Mouse (Mus musculus) midbrain, postnatal 0 days (tissue): ENCODE measurements at regions not wholly inside any gene's neighbourhood (a gene's known extent, or its start where the extent isn't known, plus 50 kb on each side); places are given as distances from the start of the nearest gene placed in this dataset.

ENCODE experiments used
- ATAC-seq: fragments of 200-750 bp; cut with Nextera tagmentation; 2 replicates; pipeline ENCODE4 v1.8.0; 2017; ENCODE audit warnings: moderate number of reproducible peaks, mild to moderate bottlenecking, moderate TSS enrichment, moderate library complexity; ENCODE audit not compliant: low FRiP score
- DNase-seq: peaks from one replicate; pipeline ENCODE4 v3.0.0-alpha.2; 2015; ENCODE audit warnings: low spot score
- H3K27ac ChIP-seq: fragments of 300-500 bp; sonication (generic); 2 replicates; pipeline ENCODE4 v1.5.1; 2014; ENCODE audit warnings: low read depth, mild to moderate bottlenecking, low read length, mixed read lengths
- H3K27me3 ChIP-seq: fragments of 300-500 bp; sonication (generic); 2 replicates; pipeline ENCODE4 v1.6.1; 2014; ENCODE audit warnings: low read length, control low read depth, mixed read lengths; ENCODE audit not compliant: insufficient read depth
- H3K36me3 ChIP-seq: fragments of 300-500 bp; sonication (generic); 2 replicates; pipeline ENCODE4 v1.6.1; 2014; ENCODE audit warnings: low read length, control low read depth, mixed read lengths; ENCODE audit not compliant: insufficient read depth
- H3K4me1 ChIP-seq: fragments of 300-500 bp; sonication (generic); 2 replicates; pipeline ENCODE4 v1.6.1; 2014; ENCODE audit warnings: mild to moderate bottlenecking, control low read depth, antibody characterized with exemption, low read length, mixed read lengths; ENCODE audit not compliant: insufficient read depth
- H3K4me2 ChIP-seq: fragments of 300-500 bp; sonication (generic); 2 replicates; pipeline ENCODE4 v1.6.1; 2014; ENCODE audit warnings: low read depth, mild to moderate bottlenecking, low read length, mixed read lengths; ENCODE audit not compliant: poor library complexity, severe bottlenecking
- H3K4me3 ChIP-seq: fragments of 300-500 bp; sonication (generic); 2 replicates; pipeline ENCODE4 v1.5.1; 2014; ENCODE audit warnings: low read depth, mild to moderate bottlenecking, low read length, moderate library complexity
- H3K9ac ChIP-seq: fragments of 300-500 bp; sonication (generic); replicated peaks from 2 replicates; pipeline ENCODE4 v1.6.1; 2014; ENCODE audit warnings: mild to moderate bottlenecking, low read length, moderate library complexity, mixed read lengths; ENCODE audit not compliant: poor library complexity, severe bottlenecking
- H3K9me3 ChIP-seq: fragments of 300-500 bp; sonication (generic); 2 replicates; pipeline ENCODE4 v1.6.1; 2016; ENCODE audit warnings: low read length, control low read depth
- CTCF ChIP-seq: IDR thresholded peaks from 2 replicates; pipeline ENCODE4 v1.5.1; 2016; ENCODE audit warnings: antibody characterized with exemption, mild to moderate bottlenecking
- WGBS: fragments of 180-500 bp; shearing (Covaris S2); extraction: QIAGEN DNeasy Blood & Tissue Kit; methylation state at CpG from one replicate; pipeline ENCODE4 v1.1.7; 2014; 5-methylcytosine and 5-hydroxymethylcytosine counted together

DNA sequence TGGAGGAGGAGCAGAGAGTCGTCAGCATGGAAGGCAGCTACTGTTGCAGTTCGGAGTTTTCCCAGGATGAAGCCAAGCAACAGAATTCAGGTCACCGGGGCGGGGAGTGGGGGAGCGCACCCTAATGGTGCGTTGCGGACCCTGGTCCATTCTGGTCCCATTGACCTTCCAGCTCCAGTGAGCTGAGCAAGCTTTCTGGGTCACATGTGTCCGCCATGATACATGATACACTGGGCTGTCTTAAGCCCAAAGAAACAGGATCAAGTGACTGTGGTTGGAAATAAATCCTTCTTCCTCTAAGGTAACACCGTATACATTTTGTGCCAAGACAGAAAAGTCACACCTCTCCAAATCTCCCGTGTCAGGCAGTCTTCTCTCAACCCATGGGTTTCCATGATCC is 107.6 kb downstream of the Tmem200c start:
- no peak for TF ChIP-seq CTCF

DNA sequence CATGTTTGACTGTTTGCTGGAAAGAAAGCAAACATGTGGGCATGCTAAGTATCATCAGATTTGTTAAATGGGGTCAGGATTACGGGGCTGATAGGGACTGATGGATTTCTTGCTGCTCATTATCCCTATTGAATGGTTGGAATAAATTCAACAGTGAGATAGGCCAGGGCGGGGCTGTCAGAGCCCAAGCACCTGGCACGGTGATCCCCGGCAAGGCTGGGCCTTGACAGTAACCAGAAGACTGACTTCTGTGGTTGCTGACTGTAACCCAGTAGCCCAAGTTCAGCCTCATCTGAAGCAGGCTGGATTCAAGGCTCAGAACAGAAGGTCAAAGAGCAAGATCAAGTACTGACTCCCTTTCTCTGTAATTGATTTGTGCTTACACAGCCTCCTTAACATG is 109.6 kb downstream of the Tmem200c start:
- no peak overlapping the region for H3K4me2 ChIP-seq
- WGBS = 56% methylated on average over 4 of the region's 4 CpGs
- ATAC-seq (no peak), DNase-seq (no peak)
- H3K27me3 ChIP-seq = no peaks in the 10 kb centered on the region
- no peaks in the 10 kb centered on the region for H3K4me1 ChIP-seq
- no peaks in the 10 kb centered on the region for H3K9me3 ChIP-seq
- no peak overlapping the region for H3K27ac ChIP-seq
- H3K9ac ChIP-seq = no peak overlapping the region
- no peak overlapping the region for H3K4me3 ChIP-seq
- TF ChIP-seq CTCF = no peak
- H3K36me3 ChIP-seq = no peaks in the 10 kb centered on the region

More for the DNA sequence above, 107.6 kb downstream of the Tmem200c start:
- H3K27ac ChIP-seq = no peak overlapping the region
- no peaks in the 10 kb centered on the region for H3K36me3 ChIP-seq
- H3K27me3 ChIP-seq = no peaks in the 10 kb centered on the region
- no peak overlapping the region for H3K4me3 ChIP-seq
- DNase-seq (no peak), ATAC-seq (no peak)
- WGBS = 89% methylated on average over 10 of the region's 10 CpGs
- no peak overlapping the region for H3K4me2 ChIP-seq
- no peaks in the 10 kb centered on the region for H3K9me3 ChIP-seq
- no peaks in the 10 kb centered on the region for H3K4me1 ChIP-seq
- H3K9ac ChIP-seq = no peak overlapping the region

DNA sequence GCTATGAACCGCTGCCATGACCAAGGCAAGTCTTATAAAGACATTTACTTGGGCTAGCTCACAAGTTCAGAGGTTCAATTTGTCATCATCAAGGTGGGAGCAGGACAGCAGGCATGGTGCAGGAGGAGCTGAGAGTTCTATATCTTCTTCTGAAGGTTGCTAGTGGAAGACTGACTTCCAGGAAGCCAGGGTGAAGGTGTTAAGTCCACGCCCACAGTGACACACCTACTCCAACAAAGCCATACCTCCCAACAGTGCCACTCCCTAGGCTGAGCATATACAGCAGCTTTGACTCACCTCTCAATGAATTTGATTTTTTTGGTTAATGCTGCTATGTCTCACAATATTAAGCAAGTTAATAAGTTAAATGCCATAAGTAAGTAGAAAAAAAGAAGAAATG is 119.2 kb upstream of the Epb41l3 start:
- no peak overlapping the region for H3K27ac ChIP-seq
- no peak overlapping the region for H3K4me3 ChIP-seq
- no peak overlapping the region for H3K9ac ChIP-seq
- no peaks in the 10 kb centered on the region for H3K36me3 ChIP-seq
- H3K4me2 ChIP-seq = no peak overlapping the region
- DNase-seq = no peak
- TF ChIP-seq CTCF = no peak
- no peaks in the 10 kb centered on the region for H3K4me1 ChIP-seq
- H3K27me3 ChIP-seq = no peaks in the 10 kb centered on the region
- 91% methylated on average over 2 of the region's 2 CpGs for WGBS
- H3K9me3 ChIP-seq = no peaks in the 10 kb centered on the region
- ATAC-seq = no peak

DNA sequence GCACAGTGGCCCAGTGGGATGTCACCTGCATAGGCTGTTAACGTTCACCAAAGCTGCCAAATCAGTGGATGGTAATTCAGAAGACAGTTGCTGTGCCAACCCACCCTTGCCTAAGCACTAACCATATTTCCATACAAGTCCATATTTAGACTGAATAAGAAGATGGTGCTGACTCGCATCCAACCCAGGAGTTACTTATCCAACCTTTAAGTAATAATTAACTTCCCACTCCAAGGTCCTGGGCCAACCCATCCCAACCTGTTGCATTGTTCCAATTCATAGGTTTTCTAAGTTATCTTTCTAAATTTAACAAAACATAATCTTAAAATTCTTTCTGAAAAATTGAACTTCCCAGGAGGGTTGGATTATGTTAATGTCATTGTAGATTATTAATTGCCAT is 114.3 kb upstream of the Epb41l3 start:
- no peak for TF ChIP-seq CTCF
- no peaks in the 10 kb centered on the region for H3K27me3 ChIP-seq
- no peak overlapping the region for H3K4me2 ChIP-seq
- no peaks in the 10 kb centered on the region for H3K36me3 ChIP-seq
- no peak overlapping the region for H3K9ac ChIP-seq
- ATAC-seq (no peak), DNase-seq (no peak)
- H3K4me1 ChIP-seq = no peaks in the 10 kb centered on the region
- 92% methylated on average over 2 of the region's 2 CpGs for WGBS
- H3K27ac ChIP-seq = no peak overlapping the region
- no peak overlapping the region for H3K4me3 ChIP-seq
- no peaks in the 10 kb centered on the region for H3K9me3 ChIP-seq

DNA sequence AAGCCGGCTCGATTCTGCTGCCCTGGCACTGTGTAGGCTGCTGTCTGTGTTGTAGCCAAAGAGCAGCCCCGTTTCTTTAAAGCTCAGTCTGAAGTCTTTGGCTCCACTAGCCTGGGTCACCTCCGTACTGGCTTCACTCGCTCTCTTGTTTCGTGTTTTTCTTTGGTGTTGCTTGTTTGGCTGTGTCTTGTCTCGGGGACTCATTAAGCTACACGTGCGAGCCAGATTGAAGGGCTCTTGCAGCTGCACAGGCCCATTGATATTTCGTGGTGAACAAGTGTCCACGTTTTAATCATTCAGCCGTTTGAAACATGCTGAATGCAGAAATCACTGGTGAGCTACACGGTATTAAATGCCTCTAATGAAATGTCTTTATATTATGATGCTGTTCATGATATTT is 99.9 kb upstream of the Epb41l3 start:
- WGBS = 77% methylated on average over 13 of the region's 13 CpGs
- no peak overlapping the region for H3K27ac ChIP-seq
- H3K4me3 ChIP-seq = no peak overlapping the region
- no peak for TF ChIP-seq CTCF
- no peaks in the 10 kb centered on the region for H3K9me3 ChIP-seq
- no peaks in the 10 kb centered on the region for H3K36me3 ChIP-seq
- H3K9ac ChIP-seq = no peak overlapping the region
- H3K4me1 ChIP-seq = no peaks in the 10 kb centered on the region
- DNase-seq (no peak), ATAC-seq (no peak)
- no peak overlapping the region for H3K4me2 ChIP-seq
- no peaks in the 10 kb centered on the region for H3K27me3 ChIP-seq

DNA sequence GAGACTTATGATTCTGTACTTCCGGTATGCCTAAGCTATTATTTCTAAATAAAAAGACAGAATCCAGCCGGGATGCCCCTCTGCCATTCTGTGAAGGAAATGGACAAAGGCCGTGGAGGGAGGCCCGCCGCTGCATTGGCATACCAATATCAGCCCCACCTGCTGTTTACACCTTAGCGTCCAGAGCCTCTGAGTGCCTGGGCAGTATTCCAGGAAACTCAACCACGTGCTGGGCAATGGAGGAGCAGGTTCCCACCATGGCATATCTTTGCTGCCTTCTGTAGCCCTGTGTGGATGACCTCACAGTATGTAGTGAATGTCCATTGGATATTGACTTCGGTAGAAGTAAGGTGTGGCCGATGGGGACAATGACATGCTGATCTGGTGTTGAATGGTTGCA is 97.3 kb upstream of the Epb41l3 start:
- H3K9ac ChIP-seq = no peak overlapping the region
- H3K36me3 ChIP-seq = no peaks in the 10 kb centered on the region
- H3K9me3 ChIP-seq = no peaks in the 10 kb centered on the region
- no peak overlapping the region for H3K4me2 ChIP-seq
- no peak overlapping the region for H3K4me3 ChIP-seq
- WGBS = 87% methylated on average over 9 of the region's 9 CpGs
- no peaks in the 10 kb centered on the region for H3K27me3 ChIP-seq
- no peak for TF ChIP-seq CTCF
- no peak overlapping the region for H3K27ac ChIP-seq
- DNase-seq (no peak), ATAC-seq (no peak)
- H3K4me1 ChIP-seq = no peaks in the 10 kb centered on the region

DNA sequence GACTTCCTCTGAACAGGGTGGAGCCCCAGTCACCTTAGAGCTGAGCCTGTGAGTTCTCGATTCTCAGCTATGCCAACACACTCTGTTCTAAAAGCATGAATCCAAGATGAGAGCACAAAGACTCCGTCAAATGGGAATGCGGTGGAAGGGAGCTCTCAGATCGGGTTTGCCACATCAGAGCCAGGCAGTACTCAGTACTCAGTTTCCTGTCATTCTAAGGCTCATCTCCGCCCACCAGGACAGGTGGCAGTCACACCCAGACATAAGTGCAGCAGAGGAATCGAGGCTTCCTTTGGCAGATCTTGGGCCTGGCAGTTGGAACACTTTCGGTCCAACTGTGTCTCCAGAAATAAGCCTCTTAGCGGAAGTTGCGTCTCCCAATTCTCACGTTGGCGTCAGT is 94.4 kb upstream of the Epb41l3 start:
- no peak for DNase-seq
- no peak for ATAC-seq
- no peaks in the 10 kb centered on the region for H3K4me1 ChIP-seq
- 93% methylated on average over 11 of the region's 11 CpGs for WGBS
- no peaks in the 10 kb centered on the region for H3K9me3 ChIP-seq
- no peak overlapping the region for H3K4me3 ChIP-seq
- H3K27ac ChIP-seq = no peak overlapping the region
- H3K27me3 ChIP-seq = no peaks in the 10 kb centered on the region
- no peaks in the 10 kb centered on the region for H3K36me3 ChIP-seq
- H3K9ac ChIP-seq = no peak overlapping the region
- no peak overlapping the region for H3K4me2 ChIP-seq
- TF ChIP-seq CTCF = no peak
